Mouse (Mus musculus) ZHBTc4 (cell line): ENCODE data around the gene Psph.
A peak's percentile ranks its signal among the peaks of the same experiment; 100 is the strongest.

ENCODE experiments used
- DNase-seq: peaks from one replicate; pipeline ENCODE4 v3.0.0-alpha.2; 2011; ENCODE audit warnings: low read depth, low spot score

Gene Psph

DNA sequence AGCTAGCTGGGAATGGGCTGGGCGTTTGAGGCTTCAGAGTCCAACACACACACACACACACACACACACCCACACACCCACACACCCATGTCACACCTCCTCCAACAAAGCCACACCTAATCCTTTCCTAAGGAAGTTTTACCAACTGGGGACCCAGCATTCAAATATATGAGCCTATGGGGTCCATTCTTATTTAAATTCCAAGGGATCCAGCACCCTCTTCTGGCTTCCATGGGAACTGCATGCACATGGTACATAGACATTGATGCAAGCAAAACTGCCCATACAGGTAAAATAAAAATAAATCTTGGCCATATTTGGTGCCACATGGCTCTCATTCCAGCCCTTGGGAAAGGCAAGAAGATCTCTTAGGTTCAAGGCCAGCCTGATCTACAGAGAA, 46.3 kb downstream of the Psph start:
- DNase-seq, result peak; percentile 79

DNA sequence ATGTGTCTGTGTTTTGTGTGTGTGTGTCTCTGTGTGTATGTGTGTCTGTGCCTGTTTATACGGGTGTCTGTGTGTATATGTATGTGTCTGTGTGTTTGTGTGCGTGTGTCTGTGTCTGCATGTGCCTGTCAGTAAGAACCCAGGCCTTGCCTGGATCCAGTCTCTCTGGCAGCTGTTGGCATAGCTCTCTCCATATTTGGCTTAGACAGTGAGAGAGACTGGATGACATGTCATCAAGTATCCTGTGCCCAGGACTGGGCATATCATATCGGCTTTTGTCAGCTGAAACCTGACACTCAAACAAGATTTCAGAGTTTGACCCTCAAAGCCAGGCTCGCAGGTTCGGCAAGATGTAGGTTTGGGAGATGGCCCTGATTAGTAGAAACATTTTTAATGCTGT, 56.2 kb downstream of the Psph start:
- no peak for DNase-seq

DNA sequence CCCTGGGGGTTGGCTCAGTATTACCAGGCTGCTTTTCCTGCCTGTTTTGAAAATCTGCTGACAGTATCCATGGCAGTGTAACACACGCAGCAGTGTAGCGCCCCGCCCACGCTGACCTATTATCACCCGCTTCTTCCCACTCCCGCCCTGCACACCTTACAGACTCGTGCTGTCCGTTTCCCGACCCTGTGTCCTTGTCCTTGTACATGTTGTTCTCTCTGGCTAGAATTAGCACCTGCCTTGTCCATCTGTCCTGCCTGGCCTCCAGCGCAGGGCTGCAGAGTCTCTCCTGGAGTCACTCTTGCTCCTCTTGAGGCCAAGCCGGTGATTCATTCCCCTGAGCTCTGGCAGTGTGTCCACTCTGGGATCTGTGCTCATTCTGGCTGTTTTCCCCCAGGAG, 56.9 kb downstream of the Psph start:
- peak; percentile 28 for DNase-seq

- no peak for DNase-seq
These were observed 58.0 kb downstream of the Psph start for GRCm38 (mm10) chr5:129729286-129729685.

GRCm38 (mm10) chr5:129726784-129727183, 60.5 kb downstream of the Psph start:
- peak; percentile 68 for DNase-seq

DNA sequence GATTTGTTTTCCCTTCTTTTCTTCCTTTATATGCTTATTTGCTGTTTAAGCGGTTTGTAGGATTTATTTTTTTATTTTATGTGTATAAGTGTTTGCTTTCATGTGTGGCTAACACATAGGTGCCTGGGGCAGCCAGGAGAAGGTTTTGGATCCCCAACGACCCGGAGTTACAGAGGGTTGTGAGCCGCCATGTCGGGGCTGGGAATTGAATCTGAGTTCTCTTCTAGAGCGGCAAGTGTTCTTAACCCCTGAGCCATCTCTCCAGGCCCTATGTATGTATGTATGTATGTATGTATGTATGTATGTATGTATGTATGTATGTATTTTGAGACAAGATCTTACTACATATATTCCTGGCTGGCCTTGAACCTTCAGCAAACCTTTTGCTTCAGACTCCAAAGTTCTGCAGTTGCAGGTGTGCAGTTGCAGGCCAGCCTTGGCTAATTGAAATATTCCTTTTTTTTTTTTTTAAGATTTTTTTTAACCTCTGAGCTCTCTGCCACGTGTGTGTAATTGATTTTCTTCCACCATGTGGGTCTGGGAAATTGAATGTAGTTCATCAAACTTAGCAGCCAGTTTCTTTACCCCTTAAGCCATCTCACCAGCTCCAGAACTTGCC, 61.4 kb downstream of the Psph start:
- peak; percentile 25 for DNase-seq

- peak; percentile 95 for DNase-seq
These were observed 62.1 kb downstream of the Psph start, which contains the start of gene Nipsnap2 for GRCm38 (mm10) chr5:129724834-129725773. Gene Nipsnap2, plus strand, starts transcription at chr5:129725063.

DNA sequence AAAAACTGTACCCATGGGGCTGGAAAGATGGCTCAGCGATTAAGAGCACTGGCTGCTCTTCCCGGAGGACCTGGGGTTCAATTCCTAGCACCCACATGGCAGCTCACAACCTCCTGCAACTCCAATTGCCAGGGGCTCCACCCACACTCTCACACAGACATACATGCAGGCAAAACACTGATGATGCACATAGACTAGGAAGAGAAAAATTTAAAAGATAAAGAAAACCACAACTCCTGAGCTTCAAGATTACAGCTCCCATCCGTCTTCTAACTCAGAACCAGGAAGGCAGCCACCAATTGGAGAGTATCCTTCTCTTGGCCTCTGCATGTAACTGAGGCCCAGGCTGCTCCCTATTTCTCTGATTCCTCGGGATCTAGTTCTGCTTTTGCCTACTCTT, 63.0 kb downstream of the Psph start:
- no peak for DNase-seq

- no peak for DNase-seq
These were observed 67.1 kb downstream of the Psph start for GRCm38 (mm10) chr5:129720176-129720575.

GRCm38 (mm10) chr5:129717016-129717415, 70.2 kb downstream of the Psph start:
- peak; percentile 59 for DNase-seq
